Mouse (Mus musculus) megakaryocyte, embryonic 14.5 days (primary cell): ENCODE measurements around the gene Spats1.

Experiments
- FLI1 ChIP-seq: IDR thresholded peaks from 2 replicates; pipeline ENCODE4 v1.6.1; 2012; ENCODE audit warnings: low read length, inconsistent platforms, mixed read lengths
- GATA1 ChIP-seq: IDR thresholded peaks from 3 replicates; pipeline ENCODE4 v1.6.1; 2012; ENCODE audit warnings: mixed read lengths, low read length, inconsistent platforms, borderline replicate concordance

DNA sequence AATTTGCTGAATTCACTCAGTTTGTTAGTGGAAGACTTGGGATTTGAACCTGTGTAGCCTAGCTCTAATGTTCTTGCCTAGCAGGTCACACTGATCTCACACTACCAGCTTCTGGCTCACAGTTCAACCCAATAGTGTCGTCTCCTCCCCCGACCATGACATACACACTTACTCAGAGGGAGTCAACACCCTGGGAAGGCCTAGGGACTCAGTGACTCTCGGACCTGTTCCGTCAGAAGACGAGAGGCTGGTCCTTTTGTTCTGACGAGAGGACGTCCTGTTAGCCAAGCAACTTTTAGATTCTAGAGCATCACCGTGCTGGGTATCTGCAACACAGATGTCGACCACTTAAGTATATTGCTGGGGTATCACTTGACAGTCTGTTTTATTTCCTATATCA is 11.0 kb downstream of the Spats1 start:
- TF ChIP-seq GATA1 = no peak
- TF ChIP-seq FLI1 = no peak
